Mouse (Mus musculus) neutrophil, adult 65 days (primary cell): ENCODE measurements around the gene Tat. TPM values are rescaled to one million over a fixed set of nuclear protein-coding genes. Genes with fewer than 3 reads are reported as not detected.

ENCODE experiments used
- total RNA-seq: library from RNA; stranded (reverse); gene quantifications from 2 replicates; pipeline ENCODE4 v1.2.4, GENCODE M21; 2023

Tat gene
- not detected in 2 replicates for total RNA-seq

GRCm38 (mm10) chr8:109990224-109990623 is at the start of gene Tat:
Gene Tat (plus strand): TSS chr8:109990437.

GRCm38 (mm10) chr8:109961693-109962367 is 28.4 kb upstream of the Tat start, which contains the start of gene Marveld3:
Gene Marveld3 (minus strand): TSS chr8:109962203.

GRCm38 (mm10) chr8:110039659-110040058 is 49.4 kb downstream of the Tat start, which contains the start of gene Chst4:
Gene Chst4 (minus strand): TSS chr8:110039740.

Other genes starting within 250 kb of the Tat start
- gene Ap1g1, start 211.9 kb upstream of the Tat start, total RNA-seq: 63.3 and 81.9 TPM in 2 replicates
- 2.2 and 5.5 TPM in 2 replicates for gene Phlpp2, start 121.9 kb upstream of the Tat start, total RNA-seq
- gene Marveld3, start 28.2 kb upstream of the Tat start, total RNA-seq: not detected in 2 replicates
- not detected in 2 replicates for gene Chst4, start 49.3 kb downstream of the Tat start, total RNA-seq
- 0.11 TPM in 1 of 2 replicates, not detected in the other for gene Zfp612, start 89.3 kb downstream of the Tat start, total RNA-seq
- not detected in 2 replicates for gene Gm21964, start 110.8 kb downstream of the Tat start, total RNA-seq
- not detected in 2 replicates for gene Gm17720, start 112.3 kb downstream of the Tat start, total RNA-seq
- not detected in 2 replicates for gene Calb2, start 177.8 kb downstream of the Tat start, total RNA-seq
- gene Cmtr2, start 225.2 kb downstream of the Tat start, total RNA-seq: 1.5 and 2.8 TPM in 2 replicates